Mouse (Mus musculus): Measurements from ENCODE around the gene Rd3. TPM values are rescaled to one million over a fixed set of nuclear protein-coding genes. Genes with fewer than 3 reads are reported as not detected.

The Rd3 gene
- total RNA-seq, 2 experiments from 2014 or later = 0.40 to 1.0 TPM

Small RNA genes lying within 50 kb of the gene (microRNA-seq; reads per million reads assigned to microRNA genes)
- gene Mir3473c = 0 to 0.20 reads per million in 2 experiments

Other genes starting within 250 kb of the Rd3 start
- gene Nek2, start 155.9 kb upstream of the Rd3 start, total RNA-seq (2021) = 1 to 10 TPM; 3.5 to 4.1 TPM
- gene Slc30a1, start 70.6 kb upstream of the Rd3 start, total RNA-seq (2021) = 10 to 100 TPM; 27.5 to 36.4 TPM
- gene Traf5, start 115.2 kb downstream of the Rd3 start, total RNA-seq (2021) = 1 to 10 TPM; 3.1 to 3.3 TPM
- 10 to 100 TPM; 53.0 to 60.4 TPM for gene Rcor3, start 160.7 kb downstream of the Rd3 start, total RNA-seq (2021)
- 10 to 100 TPM; 15.3 to 16.2 TPM for gene Kcnh1, start 213.4 kb downstream of the Rd3 start, total RNA-seq (2021)

Data from layer of hippocampus, postnatal 10 days (tissue).